Mouse (Mus musculus): ENCODE results near the gene Minpp1. TPM values are rescaled to one million over a fixed set of nuclear protein-coding genes. Genes with fewer than 3 reads are reported as not detected.

Gene Minpp1
- polyA plus RNA-seq, 1 experiment: 18.5 TPM

- H3K4me3 ChIP-seq (ENCODE audit: insufficient read depth, low read length): peak overlapping the region; percentile 95; the same call in 1 of the 2 replicates
- TF ChIP-seq CTCF (IDR thresholded peaks at IDR 0.05; ENCODE audit: low read depth, low read length): no peak
- TF ChIP-seq POLR2A (IDR thresholded peaks at IDR 0.05; ENCODE audit: borderline replicate concordance, low read depth, low read length): no peak
- H3K4me1 ChIP-seq (ENCODE audit: control insufficient read depth, insufficient read depth, low read length): peaks cover 18% of the 10 kb centered on the region
- no peak overlapping the region for H3K27ac ChIP-seq (ENCODE audit: insufficient read depth, low read depth, low read length)
These were observed 2.2 kb downstream of the Minpp1 start for GRCm38 (mm10) chr19:32487595-32488255.

- Histone ChIP-seq H3K27ac (ENCODE audit: insufficient read depth, low read depth, low read length) (no peak overlapping the region), H3K4me1 (ENCODE audit: control insufficient read depth, insufficient read depth, low read length) (peaks cover 18% of the 10 kb centered on the region), H3K4me3 (ENCODE audit: insufficient read depth, low read length) (no peak overlapping the region)
- TF ChIP-seq POLR2A (IDR thresholded peaks at IDR 0.05; ENCODE audit: borderline replicate concordance, low read depth, low read length) (no peak), CTCF (IDR thresholded peaks at IDR 0.05; ENCODE audit: low read depth, low read length) (no peak)
These were observed 3.8 kb downstream of the Minpp1 start for GRCm38 (mm10) chr19:32489166-32489895.

- no peak overlapping the region for H3K4me3 ChIP-seq (ENCODE audit: insufficient read depth, low read length)
- no peak overlapping the region for H3K27ac ChIP-seq (ENCODE audit: insufficient read depth, low read depth, low read length)
- H3K4me1 ChIP-seq (ENCODE audit: control insufficient read depth, insufficient read depth, low read length): peaks cover 25% of the 10 kb centered on the region
These were observed 5.4 kb downstream of the Minpp1 start for GRCm38 (mm10) chr19:32490976-32491375.

GRCm38 (mm10) chr19:32492339-32492738 is 6.8 kb downstream of the Minpp1 start:
- TF ChIP-seq CTCF (IDR thresholded peaks at IDR 0.05; ENCODE audit: low read depth, low read length) (no peak), POLR2A (IDR thresholded peaks at IDR 0.05; ENCODE audit: borderline replicate concordance, low read depth, low read length) (no peak)
- Histone ChIP-seq H3K27ac (ENCODE audit: insufficient read depth, low read depth, low read length) (no peak overlapping the region), H3K4me3 (ENCODE audit: insufficient read depth, low read length) (no peak overlapping the region), H3K4me1 (ENCODE audit: control insufficient read depth, insufficient read depth, low read length) (peaks cover 21% of the 10 kb centered on the region)

More at GRCm38 (mm10) chr19:32490976-32491375, 5.4 kb downstream of the Minpp1 start:
- no peak for TF ChIP-seq CTCF (IDR thresholded peaks at IDR 0.05; ENCODE audit: low read depth, low read length)
- TF ChIP-seq POLR2A (IDR thresholded peaks at IDR 0.05; ENCODE audit: borderline replicate concordance, low read depth, low read length): no peak

GRCm38 (mm10) chr19:32492981-32493380 is 7.4 kb downstream of the Minpp1 start:
- peaks cover 18% of the 10 kb centered on the region for H3K4me1 ChIP-seq (ENCODE audit: control insufficient read depth, insufficient read depth, low read length)
- TF ChIP-seq POLR2A (IDR thresholded peaks at IDR 0.05; ENCODE audit: borderline replicate concordance, low read depth, low read length) (no peak), CTCF (IDR thresholded peaks at IDR 0.05; ENCODE audit: low read depth, low read length) (no peak)

GRCm38 (mm10) chr19:32493471-32493870 is 7.9 kb downstream of the Minpp1 start:
- Histone ChIP-seq H3K4me3 (ENCODE audit: insufficient read depth, low read length) (no peak overlapping the region), H3K4me1 (ENCODE audit: control insufficient read depth, insufficient read depth, low read length) (peaks cover 18% of the 10 kb centered on the region), H3K27ac (ENCODE audit: insufficient read depth, low read depth, low read length) (no peak overlapping the region)
- TF ChIP-seq CTCF (IDR thresholded peaks at IDR 0.05; ENCODE audit: low read depth, low read length): no peak
- TF ChIP-seq POLR2A (IDR thresholded peaks at IDR 0.05; ENCODE audit: borderline replicate concordance, low read depth, low read length): no peak

More at GRCm38 (mm10) chr19:32492981-32493380, 7.4 kb downstream of the Minpp1 start:
- Histone ChIP-seq H3K4me3 (ENCODE audit: insufficient read depth, low read length) (no peak overlapping the region), H3K27ac (ENCODE audit: insufficient read depth, low read depth, low read length) (no peak overlapping the region)

- peaks cover 16% of the 10 kb centered on the region for H3K4me1 ChIP-seq (ENCODE audit: control insufficient read depth, insufficient read depth, low read length)
- no peak overlapping the region for H3K27ac ChIP-seq (ENCODE audit: insufficient read depth, low read depth, low read length)
- H3K4me3 ChIP-seq (ENCODE audit: insufficient read depth, low read length): no peak overlapping the region
- no peak for TF ChIP-seq POLR2A (IDR thresholded peaks at IDR 0.05; ENCODE audit: borderline replicate concordance, low read depth, low read length)
- no peak for TF ChIP-seq CTCF (IDR thresholded peaks at IDR 0.05; ENCODE audit: low read depth, low read length)
These were observed 9.0 kb downstream of the Minpp1 start for GRCm38 (mm10) chr19:32494611-32495010.

GRCm38 (mm10) chr19:32495034-32495433 is 9.5 kb downstream of the Minpp1 start:
- Histone ChIP-seq H3K4me1 (ENCODE audit: control insufficient read depth, insufficient read depth, low read length) (peaks cover 16% of the 10 kb centered on the region), H3K4me3 (ENCODE audit: insufficient read depth, low read length) (no peak overlapping the region), H3K27ac (ENCODE audit: insufficient read depth, low read depth, low read length) (no peak overlapping the region)
- no peak for TF ChIP-seq POLR2A (IDR thresholded peaks at IDR 0.05; ENCODE audit: borderline replicate concordance, low read depth, low read length)
- TF ChIP-seq CTCF (IDR thresholded peaks at IDR 0.05; ENCODE audit: low read depth, low read length): no peak

GRCm38 (mm10) chr19:32497411-32497810 is 11.8 kb downstream of the Minpp1 start:
- Histone ChIP-seq H3K4me3 (ENCODE audit: insufficient read depth, low read length) (no peak overlapping the region), H3K4me1 (ENCODE audit: control insufficient read depth, insufficient read depth, low read length) (peaks cover 11% of the 10 kb centered on the region), H3K27ac (ENCODE audit: insufficient read depth, low read depth, low read length) (no peak overlapping the region)
- TF ChIP-seq CTCF (IDR thresholded peaks at IDR 0.05; ENCODE audit: low read depth, low read length) (no peak), POLR2A (IDR thresholded peaks at IDR 0.05; ENCODE audit: borderline replicate concordance, low read depth, low read length) (no peak)

GRCm38 (mm10) chr19:32498002-32498401 is 12.4 kb downstream of the Minpp1 start:
- TF ChIP-seq CTCF (IDR thresholded peaks at IDR 0.05; ENCODE audit: low read depth, low read length): no peak
- no peak for TF ChIP-seq POLR2A (IDR thresholded peaks at IDR 0.05; ENCODE audit: borderline replicate concordance, low read depth, low read length)
- H3K27ac ChIP-seq (ENCODE audit: insufficient read depth, low read depth, low read length): no peak overlapping the region
- H3K4me3 ChIP-seq (ENCODE audit: insufficient read depth, low read length): no peak overlapping the region
- H3K4me1 ChIP-seq (ENCODE audit: control insufficient read depth, insufficient read depth, low read length): peaks cover 11% of the 10 kb centered on the region
